Mouse (Mus musculus): Measurements from ENCODE around the gene Gulp1. TPM values are rescaled to one million over a fixed set of nuclear protein-coding genes. Genes with fewer than 3 reads are reported as not detected.

Gene Gulp1
- total and polyA plus RNA-seq, 2 experiments from 2014 or later: 5.0 to 14.5 TPM

DNA sequence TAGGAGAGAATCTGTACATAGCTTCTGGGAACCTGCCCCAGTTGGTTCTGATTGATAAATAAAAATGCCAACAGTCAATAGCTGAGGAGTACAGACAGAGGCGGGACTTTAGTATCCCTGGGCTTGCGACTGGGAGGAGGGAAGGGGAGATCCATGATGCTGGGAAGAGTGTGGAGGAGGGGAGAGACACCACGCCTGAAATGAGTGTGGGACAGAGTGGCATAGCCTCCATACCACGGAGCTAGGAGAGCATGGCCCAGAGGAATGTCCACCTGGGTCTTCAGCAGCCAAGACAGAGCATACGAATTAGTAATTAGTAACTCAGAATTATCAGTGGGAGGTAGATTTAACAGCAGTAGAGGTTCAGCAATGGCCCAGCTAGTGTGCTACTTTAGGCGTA lies 132.4 kb downstream of the Gulp1 start:
- Histone ChIP-seq H3K27me3 (ENCODE audit: insufficient read depth, low read length) (no peaks in the 10 kb centered on the region), H3K4me3 (ENCODE audit: low read depth, low read length) (no peak overlapping the region), H3K9me3 (ENCODE audit: low read length) (no peaks in the 10 kb centered on the region), H3K4me2 (ENCODE audit: low read depth) (no peak overlapping the region), H3K4me1 (ENCODE audit: insufficient read depth) (no peaks in the 10 kb centered on the region), H3K36me3 (ENCODE audit: insufficient read depth) (no peaks in the 10 kb centered on the region), H3K27ac (ENCODE audit: low read depth, low read length) (no peak overlapping the region), H3K9ac (no peak overlapping the region)
- no peak for TF ChIP-seq CTCF (IDR thresholded peaks at IDR 0.05; ENCODE audit: low read depth)
- DNase-seq (no peak), ATAC-seq (no peak)
- WGBS: 50% methylated on average over 6 of the region's 6 CpGs

DNA sequence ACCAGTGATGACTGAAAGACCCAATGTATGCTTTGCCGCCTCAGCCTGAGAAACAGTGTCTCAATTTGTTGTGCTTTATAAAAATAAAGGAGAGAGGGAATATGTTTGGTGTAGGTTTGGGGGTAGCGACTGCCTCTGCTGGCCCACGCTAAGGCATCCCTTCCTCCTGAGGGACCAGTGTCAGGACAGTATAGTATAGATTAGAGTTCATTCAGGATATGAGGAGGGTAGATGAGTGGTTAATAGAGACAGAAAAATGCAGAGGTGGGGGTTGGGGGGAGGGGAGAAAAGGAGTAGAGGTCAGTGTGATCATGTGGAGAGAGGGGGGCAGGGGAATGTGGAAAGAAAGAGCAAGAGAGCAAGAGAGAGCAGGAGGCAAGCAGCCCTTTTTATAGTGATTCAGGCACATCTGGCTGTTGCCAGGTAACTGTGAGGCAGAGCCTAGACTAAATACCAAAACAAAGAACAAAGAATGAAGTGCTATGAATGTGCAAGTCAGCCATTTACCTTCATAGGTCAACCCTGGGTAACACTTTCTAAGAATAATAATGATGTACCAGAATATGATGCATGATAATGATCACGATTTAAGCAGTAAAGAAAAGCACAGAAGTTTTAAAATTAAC lies 169.6 kb downstream of the Gulp1 start:
- WGBS: 55% methylated on average over 4 of the region's 4 CpGs
- ATAC-seq: peak; percentile 68; the same call in 1 of the 2 replicates

DNA sequence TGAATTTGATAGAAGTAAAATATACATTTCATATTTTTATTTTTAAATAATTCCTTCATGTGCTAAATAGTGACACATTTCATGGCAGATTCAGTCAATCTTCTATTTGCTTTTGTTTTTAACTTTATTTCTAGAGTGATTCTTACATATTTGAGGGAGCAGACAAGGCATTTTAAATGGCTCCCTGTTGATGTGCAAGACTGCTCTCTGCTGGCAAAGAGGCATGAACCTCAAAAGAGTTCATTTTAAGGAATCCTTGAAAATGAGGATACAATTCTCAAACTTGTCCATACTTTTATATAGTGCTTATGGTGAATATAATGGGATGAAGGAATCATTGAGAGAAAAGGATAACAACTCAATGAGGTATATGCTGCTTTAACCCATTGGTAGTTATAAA lies 189.9 kb downstream of the Gulp1 start:
- Histone ChIP-seq H3K4me1 (ENCODE audit: insufficient read depth) (no peaks in the 10 kb centered on the region), H3K4me2 (ENCODE audit: low read depth) (no peak overlapping the region), H3K27ac (ENCODE audit: low read depth, low read length) (no peak overlapping the region), H3K36me3 (ENCODE audit: insufficient read depth) (no peaks in the 10 kb centered on the region), H3K9ac (no peak overlapping the region), H3K9me3 (ENCODE audit: low read length) (no peaks in the 10 kb centered on the region), H3K27me3 (ENCODE audit: insufficient read depth, low read length) (no peaks in the 10 kb centered on the region), H3K4me3 (ENCODE audit: low read depth, low read length) (no peak overlapping the region)
- TF ChIP-seq CTCF (IDR thresholded peaks at IDR 0.05; ENCODE audit: low read depth): peak; percentile 75
- peak; percentile 50; the same call in 1 of the 2 replicates for ATAC-seq
- peak; percentile 64 for DNase-seq

More for the DNA sequence above, 169.6 kb downstream of the Gulp1 start:
- Histone ChIP-seq H3K4me3 (ENCODE audit: low read depth, low read length) (no peak overlapping the region), H3K27me3 (ENCODE audit: insufficient read depth, low read length) (no peaks in the 10 kb centered on the region), H3K36me3 (ENCODE audit: insufficient read depth) (no peaks in the 10 kb centered on the region), H3K9me3 (ENCODE audit: low read length) (no peaks in the 10 kb centered on the region), H3K9ac (no peak overlapping the region), H3K4me2 (ENCODE audit: low read depth) (no peak overlapping the region), H3K4me1 (ENCODE audit: insufficient read depth) (no peaks in the 10 kb centered on the region), H3K27ac (ENCODE audit: low read depth, low read length) (no peak overlapping the region)
- DNase-seq: no peak
- TF ChIP-seq CTCF (IDR thresholded peaks at IDR 0.05; ENCODE audit: low read depth): no peak

DNA sequence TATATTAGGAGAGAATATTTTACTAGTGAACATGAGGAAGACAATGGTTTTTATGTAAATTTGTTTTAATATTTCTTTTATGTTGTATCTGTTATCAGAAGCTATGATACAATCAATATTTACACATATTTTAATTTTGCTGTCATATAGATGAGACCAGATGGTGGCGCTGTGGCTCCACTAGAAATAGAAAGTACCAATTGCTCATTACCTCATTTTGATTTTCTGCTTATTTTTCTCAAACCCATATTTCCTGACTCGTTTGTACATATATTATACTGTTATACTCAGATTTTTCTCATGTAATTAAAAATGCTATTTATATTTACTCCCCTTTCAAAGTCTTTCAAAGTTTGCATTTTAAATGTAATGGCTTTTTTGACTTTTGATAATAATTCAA lies 194.4 kb downstream of the Gulp1 start:
- H3K27me3 ChIP-seq (ENCODE audit: insufficient read depth, low read length): no peaks in the 10 kb centered on the region
- WGBS: 5% methylated on average over 2 of the region's 2 CpGs
- peak; percentile 16; the same call in 1 of the 2 replicates for ATAC-seq

DNA sequence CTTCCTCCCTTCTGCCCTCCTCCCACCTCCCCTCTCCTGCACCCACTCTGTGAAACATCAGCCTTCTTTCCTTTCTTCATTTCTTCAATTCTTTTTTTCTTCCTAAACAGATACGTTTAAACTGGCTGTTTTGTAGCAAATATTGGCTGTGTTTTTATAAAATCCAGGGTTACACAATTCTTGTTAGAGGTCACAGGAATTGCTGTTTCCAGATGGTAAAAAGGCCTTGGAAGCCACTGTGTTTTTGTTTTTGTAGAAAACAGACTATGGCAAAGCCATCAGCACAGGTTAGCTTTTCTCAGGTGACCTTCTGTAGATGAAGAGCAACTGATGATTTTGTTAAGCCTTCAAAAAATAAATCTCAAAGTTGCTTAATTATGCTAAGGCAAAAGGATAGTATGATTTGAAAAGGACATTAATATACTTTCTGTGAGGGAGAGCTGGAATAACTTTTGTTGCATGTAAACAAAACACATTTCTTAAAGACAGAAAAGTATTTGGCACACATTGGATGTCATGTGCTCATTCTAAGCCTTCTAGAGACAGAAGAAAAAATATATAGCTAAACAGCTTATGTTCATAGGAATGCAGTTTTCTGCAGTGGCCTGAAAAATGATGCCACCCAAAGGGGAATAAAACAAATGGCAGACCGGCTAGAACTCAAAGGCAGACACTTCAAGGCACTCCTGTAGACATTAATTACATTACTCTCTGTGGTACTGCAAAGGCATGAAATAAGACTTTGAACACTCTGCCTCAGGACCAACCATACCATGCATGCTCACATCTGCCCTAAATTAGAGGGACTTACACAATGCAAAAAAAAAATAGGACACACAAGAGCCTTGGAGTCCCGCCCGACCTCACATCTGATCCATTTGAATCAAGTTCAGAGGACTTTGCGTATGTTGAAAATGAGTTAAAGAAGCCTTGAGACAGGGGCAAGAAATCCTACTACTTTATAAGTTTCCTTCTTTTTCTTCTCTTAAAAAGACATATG lies 199.7 kb downstream of the Gulp1 start:
- Histone ChIP-seq H3K4me2 (ENCODE audit: low read depth) (no peak overlapping the region), H3K27me3 (ENCODE audit: insufficient read depth, low read length) (no peaks in the 10 kb centered on the region), H3K4me3 (ENCODE audit: low read depth, low read length) (no peak overlapping the region), H3K9ac (no peak overlapping the region), H3K4me1 (ENCODE audit: insufficient read depth) (no peaks in the 10 kb centered on the region), H3K36me3 (ENCODE audit: insufficient read depth) (no peaks in the 10 kb centered on the region), H3K27ac (ENCODE audit: low read depth, low read length) (no peak overlapping the region), H3K9me3 (ENCODE audit: low read length) (no peaks in the 10 kb centered on the region)
- DNase-seq (no peak), ATAC-seq (no peak)
- no peak for TF ChIP-seq CTCF (IDR thresholded peaks at IDR 0.05; ENCODE audit: low read depth)
- WGBS: 87% methylated on average over 5 of the region's 5 CpGs

More for the DNA sequence above, 194.4 kb downstream of the Gulp1 start:
- Histone ChIP-seq H3K4me3 (ENCODE audit: low read depth, low read length) (no peak overlapping the region), H3K4me1 (ENCODE audit: insufficient read depth) (no peaks in the 10 kb centered on the region), H3K36me3 (ENCODE audit: insufficient read depth) (no peaks in the 10 kb centered on the region), H3K9ac (no peak overlapping the region), H3K4me2 (ENCODE audit: low read depth) (no peak overlapping the region), H3K27ac (ENCODE audit: low read depth, low read length) (no peak overlapping the region), H3K9me3 (ENCODE audit: low read length) (no peaks in the 10 kb centered on the region)
- DNase-seq: peak; percentile 78
- peak; percentile 84 for TF ChIP-seq CTCF (IDR thresholded peaks at IDR 0.05; ENCODE audit: low read depth)

DNA sequence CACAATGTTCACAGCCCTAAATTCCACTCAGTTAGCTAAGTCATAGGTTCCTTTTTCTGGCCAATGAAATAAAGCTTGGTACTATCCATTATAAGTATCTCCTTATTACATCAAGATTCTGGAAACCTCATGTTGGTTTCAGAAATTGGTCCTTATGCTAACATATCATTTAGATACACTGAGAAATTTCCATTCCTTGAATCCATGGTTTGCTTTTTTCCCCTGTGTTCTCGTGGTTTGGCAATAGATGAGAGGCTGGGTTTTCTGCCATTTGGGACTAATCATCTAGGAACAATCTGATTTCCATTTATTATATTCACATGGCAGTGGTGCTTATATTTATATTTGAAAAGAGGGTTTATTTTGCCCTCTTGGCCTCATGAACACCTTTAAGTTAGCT lies 226.9 kb downstream of the Gulp1 start:
- DNase-seq: no peak
- Histone ChIP-seq H3K4me3 (ENCODE audit: low read depth, low read length) (no peak overlapping the region), H3K9me3 (ENCODE audit: low read length) (no peaks in the 10 kb centered on the region), H3K36me3 (ENCODE audit: insufficient read depth) (no peaks in the 10 kb centered on the region), H3K27me3 (ENCODE audit: insufficient read depth, low read length) (no peaks in the 10 kb centered on the region), H3K9ac (no peak overlapping the region), H3K4me2 (ENCODE audit: low read depth) (no peak overlapping the region), H3K4me1 (ENCODE audit: insufficient read depth) (no peaks in the 10 kb centered on the region), H3K27ac (ENCODE audit: low read depth, low read length) (no peak overlapping the region)
- no peak for ATAC-seq
- 64% methylated on average over 1 of the region's 1 CpGs for WGBS
- no peak for TF ChIP-seq CTCF (IDR thresholded peaks at IDR 0.05; ENCODE audit: low read depth)

Measured in forebrain, postnatal 0 days (tissue).